Mouse (Mus musculus) embryonic facial prominence, embryonic 14.5 days (tissue): ENCODE results near the gene Tas2r115. TPM values are rescaled to one million over a fixed set of nuclear protein-coding genes. Genes with fewer than 3 reads are reported as not detected.

ENCODE experiments used
- polyA plus RNA-seq: library from polyadenylated mRNA; unstranded; fragments of >200 nt; fragmentation: Nextera tagmentation; extraction: Ambion mirVana; gene quantifications from 2 replicates; pipeline ENCODE4 v1.2.1, GENCODE M21; 2014

Tas2r115 gene
- polyA plus RNA-seq, 1 experiment from 2014 or later = not detected

Other genes with a start within 250 kb of the Tas2r115 start
- gene Prh1, start 168.2 kb downstream of the Tas2r115 start, polyA plus RNA-seq = not detected in 2 replicates
- not detected in 2 replicates for gene Prp2, start 142.1 kb downstream of the Tas2r115 start, polyA plus RNA-seq
- not detected in 2 replicates for gene A630073D07Rik, start 86.5 kb downstream of the Tas2r115 start, polyA plus RNA-seq
- gene Tas2r120, start 81.1 kb downstream of the Tas2r115 start, polyA plus RNA-seq = not detected in 2 replicates
- gene Tas2r121, start 37.0 kb downstream of the Tas2r115 start, polyA plus RNA-seq = not detected in 2 replicates
- gene Tas2r122, start 26.1 kb downstream of the Tas2r115 start, polyA plus RNA-seq = not detected in 2 replicates
- not detected in 2 replicates for gene Tas2r124, start 16.7 kb upstream of the Tas2r115 start, polyA plus RNA-seq
- gene Tas2r102, start 24.1 kb upstream of the Tas2r115 start, polyA plus RNA-seq = not detected in 2 replicates
- not detected in 2 replicates for gene Tas2r136, start 40.1 kb upstream of the Tas2r115 start, polyA plus RNA-seq
- not detected in 2 replicates for gene Tas2r117, start 64.8 kb upstream of the Tas2r115 start, polyA plus RNA-seq
- gene Tas2r123, start 109.1 kb upstream of the Tas2r115 start, polyA plus RNA-seq = not detected in 2 replicates
- gene Tas2r116, start 117.4 kb upstream of the Tas2r115 start, polyA plus RNA-seq = not detected in 2 replicates
- gene Tas2r110, start 130.0 kb upstream of the Tas2r115 start, polyA plus RNA-seq = not detected in 2 replicates
- gene Tas2r113, start 155.0 kb upstream of the Tas2r115 start, polyA plus RNA-seq = not detected in 2 replicates
- not detected in 2 replicates for gene Tas2r125, start 171.6 kb upstream of the Tas2r115 start, polyA plus RNA-seq
- not detected in 2 replicates for gene Tas2r129, start 213.1 kb upstream of the Tas2r115 start, polyA plus RNA-seq
- gene Tas2r131, start 219.9 kb upstream of the Tas2r115 start, polyA plus RNA-seq = not detected in 2 replicates
- not detected in 2 replicates for gene Tas2r109, start 242.9 kb upstream of the Tas2r115 start, polyA plus RNA-seq